Mouse (Mus musculus): ENCODE results near the gene Elf5. TPM values are rescaled to one million over a fixed set of nuclear protein-coding genes. Genes with fewer than 3 reads are reported as not detected.
A peak's percentile ranks its signal among the peaks of the same experiment; 100 is the strongest.

The Elf5 gene
- polyA plus RNA-seq, 1 experiment from 2014 or later: 14.2 TPM

- no peak overlapping the region for H3K4me3 ChIP-seq (ENCODE audit: low read depth, low read length)
- DNase-seq (ENCODE audit: low spot score): no peak
- no peak for ATAC-seq (ENCODE audit: low FRiP score, low TSS enrichment)
- no peaks in the 10 kb centered on the region for H3K9me3 ChIP-seq (ENCODE audit: control insufficient read depth, low read length)
- TF ChIP-seq CTCF (IDR thresholded peaks at IDR 0.05; ENCODE audit: low read depth): no peak
- no peak for TF ChIP-seq EP300 (optimal IDR thresholded peaks at IDR 0.05)
- H3K4me2 ChIP-seq (replicated peaks; ENCODE audit: low read depth): no peak overlapping the region
- H3K36me3 ChIP-seq (ENCODE audit: control insufficient read depth, insufficient read depth, low read length): peaks cover 32% of the 10 kb centered on the region
- H3K9ac ChIP-seq (ENCODE audit: low read length): no peak overlapping the region
- no peaks in the 10 kb centered on the region for H3K4me1 ChIP-seq (replicated peaks; ENCODE audit: control insufficient read depth, insufficient read depth)
- WGBS: 88% methylated on average over 10 of the region's 10 CpGs
- H3K27ac ChIP-seq (replicated peaks): no peak overlapping the region
- no peaks in the 10 kb centered on the region for H3K27me3 ChIP-seq (ENCODE audit: control insufficient read depth, insufficient read depth, low read length)
Measured at GRCm38 (mm10) chr2:103459069-103459468, 47.6 kb downstream of the Elf5 start.

GRCm38 (mm10) chr2:103461210-103461609 is 49.7 kb downstream of the Elf5 start:
- no peaks in the 10 kb centered on the region for H3K9me3 ChIP-seq (ENCODE audit: control insufficient read depth, low read length)
- TF ChIP-seq EP300 (optimal IDR thresholded peaks at IDR 0.05) (no peak), CTCF (IDR thresholded peaks at IDR 0.05; ENCODE audit: low read depth) (no peak)
- no peaks in the 10 kb centered on the region for H3K27me3 ChIP-seq (ENCODE audit: control insufficient read depth, insufficient read depth, low read length)
- H3K4me2 ChIP-seq (replicated peaks; ENCODE audit: low read depth): no peak overlapping the region
- H3K27ac ChIP-seq (replicated peaks): peak overlapping the region; percentile 45
- no peak overlapping the region for H3K9ac ChIP-seq (ENCODE audit: low read length)
- ATAC-seq (ENCODE audit: low FRiP score, low TSS enrichment) (no peak), DNase-seq (ENCODE audit: low spot score) (peak; percentile 32)
- 70% methylated on average over 8 of the region's 8 CpGs for WGBS
- H3K4me3 ChIP-seq (ENCODE audit: low read depth, low read length): no peak overlapping the region
- H3K4me1 ChIP-seq (replicated peaks; ENCODE audit: control insufficient read depth, insufficient read depth): no peaks in the 10 kb centered on the region
- peaks cover 23% of the 10 kb centered on the region for H3K36me3 ChIP-seq (ENCODE audit: control insufficient read depth, insufficient read depth, low read length)

GRCm38 (mm10) chr2:103461743-103462142 is 50.3 kb downstream of the Elf5 start:
- ATAC-seq (ENCODE audit: low FRiP score, low TSS enrichment) (no peak; the same call in 1 of the 2 replicates), DNase-seq (ENCODE audit: low spot score) (no peak)
- Histone ChIP-seq H3K36me3 (ENCODE audit: control insufficient read depth, insufficient read depth, low read length) (peaks cover 25% of the 10 kb centered on the region), H3K9ac (ENCODE audit: low read length) (no peak overlapping the region), H3K9me3 (ENCODE audit: control insufficient read depth, low read length) (no peaks in the 10 kb centered on the region), H3K27me3 (ENCODE audit: control insufficient read depth, insufficient read depth, low read length) (no peaks in the 10 kb centered on the region), H3K27ac (replicated peaks) (peak overlapping the region; percentile 53), H3K4me2 (replicated peaks; ENCODE audit: low read depth) (no peak overlapping the region), H3K4me3 (ENCODE audit: low read depth, low read length) (no peak overlapping the region), H3K4me1 (replicated peaks; ENCODE audit: control insufficient read depth, insufficient read depth) (no peaks in the 10 kb centered on the region)
- WGBS: 30% methylated on average over 9 of the region's 9 CpGs
- TF ChIP-seq EP300 (optimal IDR thresholded peaks at IDR 0.05) (no peak), CTCF (IDR thresholded peaks at IDR 0.05; ENCODE audit: low read depth) (no peak)

GRCm38 (mm10) chr2:103462746-103463145 is 51.3 kb downstream of the Elf5 start:
- DNase-seq (ENCODE audit: low spot score): no peak
- no peaks in the 10 kb centered on the region for H3K27me3 ChIP-seq (ENCODE audit: control insufficient read depth, insufficient read depth, low read length)
- 93% methylated on average over 5 of the region's 5 CpGs for WGBS
- no peak overlapping the region for H3K9ac ChIP-seq (ENCODE audit: low read length)
- ATAC-seq (ENCODE audit: low FRiP score, low TSS enrichment): no peak
- H3K27ac ChIP-seq (replicated peaks): no peak overlapping the region
- TF ChIP-seq EP300 (optimal IDR thresholded peaks at IDR 0.05) (no peak), CTCF (IDR thresholded peaks at IDR 0.05; ENCODE audit: low read depth) (no peak)
- no peak overlapping the region for H3K4me3 ChIP-seq (ENCODE audit: low read depth, low read length)
- H3K36me3 ChIP-seq (ENCODE audit: control insufficient read depth, insufficient read depth, low read length): peaks cover 22% of the 10 kb centered on the region
- H3K9me3 ChIP-seq (ENCODE audit: control insufficient read depth, low read length): no peaks in the 10 kb centered on the region
- no peaks in the 10 kb centered on the region for H3K4me1 ChIP-seq (replicated peaks; ENCODE audit: control insufficient read depth, insufficient read depth)
- no peak overlapping the region for H3K4me2 ChIP-seq (replicated peaks; ENCODE audit: low read depth)

- DNase-seq (ENCODE audit: low spot score): no peak
- WGBS: 96% methylated on average over 8 of the region's 8 CpGs
- TF ChIP-seq CTCF (IDR thresholded peaks at IDR 0.05; ENCODE audit: low read depth): no peak
- no peak for TF ChIP-seq EP300 (optimal IDR thresholded peaks at IDR 0.05)
- no peak overlapping the region for H3K27ac ChIP-seq (replicated peaks)
- H3K4me3 ChIP-seq (ENCODE audit: low read depth, low read length): no peak overlapping the region
- no peaks in the 10 kb centered on the region for H3K9me3 ChIP-seq (ENCODE audit: control insufficient read depth, low read length)
- H3K4me2 ChIP-seq (replicated peaks; ENCODE audit: low read depth): no peak overlapping the region
- ATAC-seq (ENCODE audit: low FRiP score, low TSS enrichment): no peak
- H3K27me3 ChIP-seq (ENCODE audit: control insufficient read depth, insufficient read depth, low read length): no peaks in the 10 kb centered on the region
- no peaks in the 10 kb centered on the region for H3K4me1 ChIP-seq (replicated peaks; ENCODE audit: control insufficient read depth, insufficient read depth)
- H3K36me3 ChIP-seq (ENCODE audit: control insufficient read depth, insufficient read depth, low read length): peaks cover 23% of the 10 kb centered on the region
- no peak overlapping the region for H3K9ac ChIP-seq (ENCODE audit: low read length)
Measured at GRCm38 (mm10) chr2:103464524-103464923, 53.0 kb downstream of the Elf5 start.

GRCm38 (mm10) chr2:103465429-103465828 is 53.9 kb downstream of the Elf5 start:
- Histone ChIP-seq H3K9ac (ENCODE audit: low read length) (no peak overlapping the region), H3K27ac (replicated peaks) (no peak overlapping the region), H3K36me3 (ENCODE audit: control insufficient read depth, insufficient read depth, low read length) (peaks cover 25% of the 10 kb centered on the region), H3K4me2 (replicated peaks; ENCODE audit: low read depth) (no peak overlapping the region), H3K4me1 (replicated peaks; ENCODE audit: control insufficient read depth, insufficient read depth) (no peaks in the 10 kb centered on the region), H3K9me3 (ENCODE audit: control insufficient read depth, low read length) (no peaks in the 10 kb centered on the region), H3K27me3 (ENCODE audit: control insufficient read depth, insufficient read depth, low read length) (no peaks in the 10 kb centered on the region), H3K4me3 (ENCODE audit: low read depth, low read length) (no peak overlapping the region)
- DNase-seq (ENCODE audit: low spot score): no peak
- ATAC-seq (ENCODE audit: low FRiP score, low TSS enrichment): no peak
- 92% methylated on average over 11 of the region's 11 CpGs for WGBS
- TF ChIP-seq CTCF (IDR thresholded peaks at IDR 0.05; ENCODE audit: low read depth) (no peak), EP300 (optimal IDR thresholded peaks at IDR 0.05) (no peak)

Measured in stomach, postnatal 0 days (tissue).